Mouse (Mus musculus): ENCODE measurements at regions not wholly inside any gene's neighbourhood (a gene's known extent, or its start where the extent isn't known, plus 50 kb on each side); places are given as distances from the start of the nearest gene placed in this dataset.

GRCm38 (mm10) chr14:16136187-16136586, 112.9 kb upstream of the Ngly1 start:
- no peaks in the 10 kb centered on the region for H3K27me3 ChIP-seq (ENCODE audit: low read depth, poor library complexity, severe bottlenecking)
- WGBS, result 91% methylated on average over 3 of the region's 3 CpGs

GRCm38 (mm10) chr14:16144299-16144698, 104.8 kb upstream of the Ngly1 start:
- no peaks in the 10 kb centered on the region for H3K36me3 ChIP-seq
- DNase-seq (ENCODE audit: low spot score), result no peak
- H3K9me3 ChIP-seq (replicated peaks), result no peaks in the 10 kb centered on the region
- no peaks in the 10 kb centered on the region for H3K4me1 ChIP-seq
- no peaks in the 10 kb centered on the region for H3K27me3 ChIP-seq (ENCODE audit: low read depth, poor library complexity, severe bottlenecking)
- H3K27ac ChIP-seq (replicated peaks), result no peak overlapping the region
- H3K4me3 ChIP-seq, result no peak overlapping the region
- WGBS, result 87% methylated on average over 5 of the region's 5 CpGs

More at GRCm38 (mm10) chr14:16136187-16136586, 112.9 kb upstream of the Ngly1 start:
- no peak overlapping the region for H3K4me3 ChIP-seq
- no peaks in the 10 kb centered on the region for H3K4me1 ChIP-seq
- no peak overlapping the region for H3K27ac ChIP-seq (replicated peaks)
- no peaks in the 10 kb centered on the region for H3K36me3 ChIP-seq
- no peak for DNase-seq (ENCODE audit: low spot score)
- no peaks in the 10 kb centered on the region for H3K9me3 ChIP-seq (replicated peaks)

GRCm38 (mm10) chr14:16146811-16147210, 102.3 kb upstream of the Ngly1 start:
- Histone ChIP-seq H3K36me3 (no peaks in the 10 kb centered on the region), H3K4me3 (no peak overlapping the region), H3K4me1 (no peaks in the 10 kb centered on the region), H3K9me3 (replicated peaks) (no peaks in the 10 kb centered on the region), H3K27ac (replicated peaks) (no peak overlapping the region), H3K27me3 (ENCODE audit: low read depth, poor library complexity, severe bottlenecking) (no peaks in the 10 kb centered on the region)
- DNase-seq (ENCODE audit: low spot score), result no peak
- WGBS, result 39% methylated on average over 4 of the region's 4 CpGs

GRCm38 (mm10) chr14:16151815-16152214, 97.3 kb upstream of the Ngly1 start:
- Histone ChIP-seq H3K36me3 (no peaks in the 10 kb centered on the region), H3K27me3 (ENCODE audit: low read depth, poor library complexity, severe bottlenecking) (no peaks in the 10 kb centered on the region), H3K27ac (replicated peaks) (no peak overlapping the region), H3K4me3 (no peak overlapping the region), H3K4me1 (no peaks in the 10 kb centered on the region), H3K9me3 (replicated peaks) (no peaks in the 10 kb centered on the region)
- WGBS, result 87% methylated on average over 3 of the region's 3 CpGs
- DNase-seq (ENCODE audit: low spot score), result no peak

- Histone ChIP-seq H3K4me3 (no peak overlapping the region), H3K27me3 (ENCODE audit: low read depth, poor library complexity, severe bottlenecking) (no peaks in the 10 kb centered on the region), H3K9me3 (replicated peaks) (no peaks in the 10 kb centered on the region), H3K27ac (replicated peaks) (no peak overlapping the region), H3K4me1 (no peaks in the 10 kb centered on the region), H3K36me3 (no peaks in the 10 kb centered on the region)
- DNase-seq (ENCODE audit: low spot score), result no peak
- 64% methylated on average over 3 of the region's 3 CpGs for WGBS
These were observed 96.4 kb upstream of the Ngly1 start for GRCm38 (mm10) chr14:16152702-16153101.

GRCm38 (mm10) chr14:16155106-16155505, 94.0 kb upstream of the Ngly1 start:
- no peaks in the 10 kb centered on the region for H3K36me3 ChIP-seq
- H3K4me3 ChIP-seq, result no peak overlapping the region
- H3K9me3 ChIP-seq (replicated peaks), result no peaks in the 10 kb centered on the region
- 75% methylated on average over 1 of the region's 1 CpGs for WGBS
- no peaks in the 10 kb centered on the region for H3K4me1 ChIP-seq
- H3K27me3 ChIP-seq (ENCODE audit: low read depth, poor library complexity, severe bottlenecking), result no peaks in the 10 kb centered on the region
- DNase-seq (ENCODE audit: low spot score), result no peak
- no peak overlapping the region for H3K27ac ChIP-seq (replicated peaks)

GRCm38 (mm10) chr14:16170226-16170625, 78.9 kb upstream of the Ngly1 start:
- Histone ChIP-seq H3K9me3 (replicated peaks) (no peaks in the 10 kb centered on the region), H3K4me1 (no peaks in the 10 kb centered on the region), H3K4me3 (no peak overlapping the region), H3K36me3 (no peaks in the 10 kb centered on the region), H3K27ac (replicated peaks) (no peak overlapping the region), H3K27me3 (ENCODE audit: low read depth, poor library complexity, severe bottlenecking) (no peaks in the 10 kb centered on the region)
- DNase-seq (ENCODE audit: low spot score), result no peak
- WGBS, result 88% methylated on average over 1 of the region's 1 CpGs

- Histone ChIP-seq H3K4me1 (no peaks in the 10 kb centered on the region), H3K9me3 (replicated peaks) (no peaks in the 10 kb centered on the region), H3K27ac (replicated peaks) (no peak overlapping the region), H3K4me3 (no peak overlapping the region), H3K36me3 (no peaks in the 10 kb centered on the region), H3K27me3 (ENCODE audit: low read depth, poor library complexity, severe bottlenecking) (no peaks in the 10 kb centered on the region)
- 88% methylated on average over 3 of the region's 3 CpGs for WGBS
- DNase-seq (ENCODE audit: low spot score), result no peak
These were observed 76.8 kb upstream of the Ngly1 start for GRCm38 (mm10) chr14:16172261-16172660.

- whole genome bisulfite sequencing, result 77% methylated on average over 3 of the region's 3 CpGs
- no peaks in the 10 kb centered on the region for H3K27me3 ChIP-seq (ENCODE audit: low read depth, poor library complexity, severe bottlenecking)
- no peaks in the 10 kb centered on the region for H3K4me1 ChIP-seq
- no peak overlapping the region for H3K27ac ChIP-seq (replicated peaks)
- no peak for DNase-seq (ENCODE audit: low spot score)
- no peaks in the 10 kb centered on the region for H3K36me3 ChIP-seq
- no peak overlapping the region for H3K4me3 ChIP-seq
- H3K9me3 ChIP-seq (replicated peaks), result no peaks in the 10 kb centered on the region
These were observed 75.8 kb upstream of the Ngly1 start for GRCm38 (mm10) chr14:16173292-16173691.

- H3K27ac ChIP-seq (replicated peaks), result no peak overlapping the region
- no peak overlapping the region for H3K4me3 ChIP-seq
- DNase-seq (ENCODE audit: low spot score), result no peak
- H3K4me1 ChIP-seq, result no peaks in the 10 kb centered on the region
- no peaks in the 10 kb centered on the region for H3K27me3 ChIP-seq (ENCODE audit: low read depth, poor library complexity, severe bottlenecking)
- WGBS, result 88% methylated on average over 3 of the region's 3 CpGs
- H3K36me3 ChIP-seq, result no peaks in the 10 kb centered on the region
- no peaks in the 10 kb centered on the region for H3K9me3 ChIP-seq (replicated peaks)
These were observed 70.9 kb upstream of the Ngly1 start for GRCm38 (mm10) chr14:16178227-16178626.

- H3K4me1 ChIP-seq, result no peaks in the 10 kb centered on the region
- 77% methylated on average over 2 of the region's 2 CpGs for WGBS
- H3K36me3 ChIP-seq, result no peaks in the 10 kb centered on the region
- H3K27me3 ChIP-seq (ENCODE audit: low read depth, poor library complexity, severe bottlenecking), result no peaks in the 10 kb centered on the region
- H3K27ac ChIP-seq (replicated peaks), result no peak overlapping the region
- H3K4me3 ChIP-seq, result no peak overlapping the region
- H3K9me3 ChIP-seq (replicated peaks), result no peaks in the 10 kb centered on the region
- DNase-seq (ENCODE audit: low spot score), result no peak
These were observed 67.3 kb upstream of the Ngly1 start for GRCm38 (mm10) chr14:16181822-16182221.

GRCm38 (mm10) chr14:16185246-16185645, 63.8 kb upstream of the Ngly1 start:
- no peaks in the 10 kb centered on the region for H3K9me3 ChIP-seq (replicated peaks)
- no peaks in the 10 kb centered on the region for H3K4me1 ChIP-seq
- no peak overlapping the region for H3K4me3 ChIP-seq
- no peaks in the 10 kb centered on the region for H3K27me3 ChIP-seq (ENCODE audit: low read depth, poor library complexity, severe bottlenecking)
- no peak for DNase-seq (ENCODE audit: low spot score)
- no peak overlapping the region for H3K27ac ChIP-seq (replicated peaks)
- no peaks in the 10 kb centered on the region for H3K36me3 ChIP-seq

Measured in midbrain, embryonic 10.5 days (tissue).